8 mouse cellular contexts compared by ENCODE assay signal in genomic region chr4:86874146-86874847, GRCm38 (mm10). TPM values are rescaled to one million over a fixed set of nuclear protein-coding genes. Genes with fewer than 3 reads are reported as not detected.
DNase-seq lines count a peak whose midpoint lies in the region; ATAC-seq and TF ChIP-seq lines count a peak whose summit lies in the region.

Acer2 (plus strand) TSS chr4:86874396.

- H3K4me1 ChIP-seq in hindbrain, embryonic 13.5 days (replicated peaks): peaks cover 18% of the 10 kb centered on the region

- CTCF ChIA-PET in Patski (lab: Charles Lee): no interaction called here

- peak within 1 kb of the TSS; percentile 88 for H3K4me2 ChIP-seq in hindbrain, embryonic 13.5 days

- in situ Hi-C loops in Patski (cut with MboI; ENCODE audit: low pct_unique_long_range_greater_than_20kb): no loop called here

- peaks cover 3% of the 10 kb centered on the region for H3K27me3 ChIP-seq in Patski
- H3K27me3 ChIP-seq in hindbrain, embryonic 13.5 days: peaks cover 17% of the 10 kb centered on the region

- TF ChIP-seq CTCF in Patski (IDR thresholded peaks at IDR 0.05): no peak

- WGBS in hindbrain, embryonic 13.5 days: under 1% methylated on average over 60 of the region's 60 CpGs

- no peak for DNase-seq in Patski (ENCODE audit: low read depth, low spot score)
- DNase-seq in cerebellum, postnatal 25 days: peak; percentile 78 to 88
- peak; percentile 67 to 71 for DNase-seq in frontal cortex, postnatal 36 days (ENCODE audit: low spot score in 2 of 2)
- DNase-seq in layer of hippocampus, postnatal 14 days (ENCODE audit: low spot score in 2 of 2): peak; percentile 54 to 80
- peak; percentile 96 for DNase-seq in lung, postnatal 10 days
- DNase-seq in ovary, postnatal 10 days (ENCODE audit: low spot score): peak; percentile 69
- peak; percentile 84 for DNase-seq in thymus, postnatal 0 days (ENCODE audit: low spot score)

- peak within 1 kb of the TSS; percentile 67; the same call in 1 of the 2 replicates for H3K27ac ChIP-seq in hindbrain, embryonic 13.5 days

- no peaks in the 10 kb centered on the region for H3K36me3 ChIP-seq in hindbrain, embryonic 13.5 days

- H3K4me3 ChIP-seq in hindbrain, embryonic 13.5 days: peak within 1 kb of the TSS; percentile 70

- peak within 1 kb of the TSS; percentile 84 for H3K9ac ChIP-seq in hindbrain, embryonic 13.5 days

- POLR2A ChIA-PET in Patski (lab: Charles Lee): interaction anchor here (0.7 kb wide), 2 partner anchors 34 to 277 kb away, joined by 4 to 6 read pairs; no protein-coding TSS in a partner anchor

- ATAC-seq in Patski: peak; percentile 31
- peak; percentile 95 for ATAC-seq in hindbrain, embryonic 13.5 days (ENCODE audit: low FRiP score)

- no peaks in the 10 kb centered on the region for H3K9me3 ChIP-seq in hindbrain, embryonic 13.5 days

RNA-seq across cellular contexts. Expression of gene Acer2, which starts in this region (rescaled TPM):
- polyA plus RNA-seq in Patski (2021): not detected
- polyA plus RNA-seq in hindbrain, embryonic 13.5 days (2015; fragmentation: Nextera tagmentation; extraction: Ambion mirVana): 21.6 and 23.6 TPM in 2 replicates
- total RNA-seq in layer of hippocampus, postnatal 14 days (2021): 1 to 10 TPM; 3.4 to 4.3 TPM
- 3.9 and 4.3 TPM in 2 replicates for polyA plus RNA-seq in thymus, postnatal 0 days (2015; fragmentation: Nextera tagmentation; extraction: Ambion mirVana)

Comparison
In these comparisons a context has a peak if more than half of its experiments do, and no peak if none do; other contexts are left out.
1. Peak in ATAC-seq in Patski; RNA of the gene not detected or under 1 TPM.